Mouse (Mus musculus): Measurements from ENCODE around the gene AA986860.

DNA sequence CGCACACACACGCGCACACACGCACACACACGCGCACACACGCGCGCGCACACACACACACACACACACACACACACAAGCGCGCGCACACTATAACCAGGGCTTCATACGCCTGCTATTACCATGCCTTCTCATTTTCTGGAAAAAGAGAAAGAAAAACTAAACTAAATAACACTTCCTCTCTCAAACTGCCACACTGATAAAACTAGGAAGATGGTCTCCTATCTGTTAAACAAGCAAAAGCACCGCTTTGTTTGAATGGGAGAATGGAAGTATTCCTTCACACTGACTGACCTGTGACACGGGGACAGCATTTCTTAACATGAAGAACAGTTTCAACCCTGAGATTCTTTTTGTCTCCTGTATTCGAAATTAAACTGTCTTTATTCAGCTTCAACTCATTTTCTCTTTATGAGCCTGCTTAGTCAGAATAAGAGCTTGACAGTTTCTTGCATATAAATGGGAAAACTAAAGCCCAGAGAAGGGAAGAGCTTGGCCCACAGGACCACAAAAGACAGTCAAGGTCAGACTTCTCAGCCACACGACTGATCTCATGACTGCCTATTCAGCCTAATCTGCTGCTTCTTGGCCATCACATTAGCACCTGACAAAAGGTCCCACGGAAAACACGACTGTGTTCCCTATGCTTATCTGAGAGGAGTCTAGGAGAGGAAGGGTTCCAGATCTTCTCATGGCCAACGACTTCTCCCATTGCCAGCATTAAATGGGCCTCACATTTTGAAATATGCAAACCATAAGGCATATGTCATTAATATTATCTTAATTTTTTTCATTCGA lies 21.3 kb upstream of the AA986860 start:
- TF ChIP-seq CTCF (IDR thresholded peaks at IDR 0.05; ENCODE audit: low read depth) (no peak), EP300 (IDR thresholded peaks at IDR 0.05; ENCODE audit: low read depth) (no peak; the same call in 1 of the 2 replicates)

All from heart, postnatal 0 days (tissue).